Mouse (Mus musculus) brain, embryonic 14.5 days (tissue): ENCODE data around the gene Prl2c2. TPM values are rescaled to one million over a fixed set of nuclear protein-coding genes. Genes with fewer than 3 reads are reported as not detected.
"Not testable (repeated sequence)": the region's sequence is repeated elsewhere in the genome, so short reads cannot be mapped to it uniquely, and the experiment has no call there.

ENCODE experiments used
- DNase-seq: peaks from one replicate; pipeline ENCODE4 v3.0.0-alpha.2; 2011; ENCODE audit warnings: low read depth
- polyA plus RNA-seq: library from polyadenylated mRNA; depleted of rRNA; stranded (reverse); fragments of >200 nt; gene quantifications from 2 replicates; pipeline ENCODE4 v1.2.3, GENCODE M21; 2012; rRNA removed

Gene Prl2c2
- 0.18 and 0.52 TPM in 2 replicates for polyA plus RNA-seq

GRCm38 (mm10) chr13:13005283-13005682 is at the start of gene Prl2c2:
Gene Prl2c2 (minus strand): TSS chr13:13005383.
- not testable (repeated sequence) for DNase-seq

GRCm38 (mm10) chr13:13025872-13026271 is 20.7 kb upstream of the Prl2c2 start:
- not testable (repeated sequence) for DNase-seq

GRCm38 (mm10) chr13:13013993-13014549 is 8.9 kb upstream of the Prl2c2 start:
- not testable (repeated sequence) for DNase-seq

Other genes starting within 250 kb of the Prl2c2 start
- gene Prl2c3, start 205.3 kb downstream of the Prl2c2 start, polyA plus RNA-seq: 0.36 and 0.90 TPM in 2 replicates
- 0.30 and 1.1 TPM in 2 replicates for gene Prl2c5, start 177.3 kb upstream of the Prl2c2 start, polyA plus RNA-seq